Mouse (Mus musculus) erythroblast, embryonic 14.5 days (primary cell): ENCODE data around the gene Wdr38.

Experiments
- GATA1 ChIP-seq: IDR thresholded peaks from 2 replicates; pipeline ENCODE4 v1.6.1; 2012; ENCODE audit warnings: low read length, inconsistent platforms, mixed read lengths
- TAL1 ChIP-seq: IDR thresholded peaks from 3 replicates; pipeline ENCODE4 v1.6.1; 2012; ENCODE audit warnings: low read length, inconsistent platforms, mixed read lengths

DNA sequence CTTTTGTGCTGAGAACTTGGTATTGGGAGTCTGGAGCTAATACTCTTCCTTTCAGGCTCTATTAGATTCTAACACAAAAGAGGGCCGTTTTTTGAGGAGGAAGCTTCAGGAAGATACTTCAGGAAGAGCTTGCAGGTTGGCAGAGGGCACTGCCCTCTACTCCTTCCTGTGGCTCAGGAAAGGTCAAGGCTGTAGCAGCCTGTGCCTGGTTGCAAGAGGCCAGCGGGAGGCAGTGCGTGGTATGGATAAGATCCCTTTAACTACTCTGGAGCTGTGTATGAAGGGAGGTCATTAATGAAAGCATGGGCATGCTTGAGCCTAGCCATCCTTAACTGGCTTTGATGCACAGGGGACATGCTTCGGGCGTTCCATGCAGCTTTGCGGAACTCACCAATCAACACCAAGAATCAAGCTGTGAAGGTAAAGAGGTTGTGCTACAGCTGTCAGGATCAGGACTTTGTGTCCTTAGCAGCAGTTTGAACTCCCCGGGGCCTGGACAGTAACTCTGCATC is 15.5 kb downstream of the Wdr38 start:
- TF ChIP-seq GATA1: no peak
- TF ChIP-seq TAL1: no peak
